Mouse (Mus musculus): ENCODE measurements around the gene Klhl29. TPM values are rescaled to one million over a fixed set of nuclear protein-coding genes. Genes with fewer than 3 reads are reported as not detected.

The Klhl29 gene
- polyA plus RNA-seq, 1 experiment from 2014 or later, result 0.35 TPM

- H3K9me3 ChIP-seq (ENCODE audit: control insufficient read depth, low read length), result no peaks in the 10 kb centered on the region
- H3K27me3 ChIP-seq (ENCODE audit: control insufficient read depth, insufficient read depth, low read depth, low read length), result no peaks in the 10 kb centered on the region
- H3K27ac ChIP-seq (ENCODE audit: low read length), result no peak overlapping the region
- H3K4me3 ChIP-seq (ENCODE audit: low read length), result no peak overlapping the region
- H3K36me3 ChIP-seq (ENCODE audit: control insufficient read depth, insufficient read depth, low read length), result no peaks in the 10 kb centered on the region
- peaks cover 23% of the 10 kb centered on the region for H3K4me1 ChIP-seq (replicated peaks; ENCODE audit: control insufficient read depth, insufficient read depth, low read length)
- 68% methylated on average over 3 of the region's 3 CpGs for WGBS
- no peak for ATAC-seq (ENCODE audit: low read depth)
- no peak overlapping the region for H3K4me2 ChIP-seq (ENCODE audit: low read depth, low read length)
- no peak overlapping the region for H3K9ac ChIP-seq (ENCODE audit: low read length)
Observed at GRCm38 (mm10) chr12:5270527-5270926, 105.0 kb downstream of the Klhl29 start.

GRCm38 (mm10) chr12:5269936-5270335 is 105.5 kb downstream of the Klhl29 start:
- 0 out of 2 replicates have a peak overlapping the region, but pooled peaks have one; percentile 4 for H3K27ac ChIP-seq (ENCODE audit: low read length)

GRCm38 (mm10) chr12:5269061-5269460 is 106.4 kb downstream of the Klhl29 start:
- WGBS, result 78% methylated on average over 7 of the region's 7 CpGs

More at GRCm38 (mm10) chr12:5269936-5270335, 105.5 kb downstream of the Klhl29 start:
- Histone ChIP-seq H3K9me3 (ENCODE audit: control insufficient read depth, low read length) (no peaks in the 10 kb centered on the region), H3K4me3 (ENCODE audit: low read length) (no peak overlapping the region), H3K36me3 (ENCODE audit: control insufficient read depth, insufficient read depth, low read length) (no peaks in the 10 kb centered on the region), H3K9ac (ENCODE audit: low read length) (no peak overlapping the region), H3K4me1 (replicated peaks; ENCODE audit: control insufficient read depth, insufficient read depth, low read length) (peaks cover 17% of the 10 kb centered on the region), H3K4me2 (ENCODE audit: low read depth, low read length) (no peak overlapping the region), H3K27me3 (ENCODE audit: control insufficient read depth, insufficient read depth, low read depth, low read length) (no peaks in the 10 kb centered on the region)
- WGBS, result 37% methylated on average over 9 of the region's 9 CpGs
- no peak for ATAC-seq (ENCODE audit: low read depth)

GRCm38 (mm10) chr12:5268188-5268612 is 107.3 kb downstream of the Klhl29 start:
- Histone ChIP-seq H3K9me3 (ENCODE audit: control insufficient read depth, low read length) (no peaks in the 10 kb centered on the region), H3K4me3 (ENCODE audit: low read length) (no peak overlapping the region), H3K9ac (ENCODE audit: low read length) (no peak overlapping the region; the same call in 1 of the 2 replicates), H3K27ac (ENCODE audit: low read length) (peak overlapping the region; percentile 74), H3K4me2 (ENCODE audit: low read depth, low read length) (0 out of 2 replicates have a peak overlapping the region, but pooled peaks have one; percentile 26), H3K36me3 (ENCODE audit: control insufficient read depth, insufficient read depth, low read length) (no peaks in the 10 kb centered on the region), H3K4me1 (replicated peaks; ENCODE audit: control insufficient read depth, insufficient read depth, low read length) (peaks cover 14% of the 10 kb centered on the region), H3K27me3 (ENCODE audit: control insufficient read depth, insufficient read depth, low read depth, low read length) (no peaks in the 10 kb centered on the region)
- WGBS, result 29% methylated on average over 9 of the region's 9 CpGs
- peak; percentile 80 for ATAC-seq (ENCODE audit: low read depth)

More at GRCm38 (mm10) chr12:5269061-5269460, 106.4 kb downstream of the Klhl29 start:
- peak overlapping the region; percentile 34; the same call in 1 of the 2 replicates for H3K27ac ChIP-seq (ENCODE audit: low read length)
- no peak overlapping the region for H3K4me2 ChIP-seq (ENCODE audit: low read depth, low read length)
- no peak overlapping the region for H3K4me3 ChIP-seq (ENCODE audit: low read length)
- H3K9ac ChIP-seq (ENCODE audit: low read length), result no peak overlapping the region
- no peaks in the 10 kb centered on the region for H3K36me3 ChIP-seq (ENCODE audit: control insufficient read depth, insufficient read depth, low read length)
- H3K4me1 ChIP-seq (replicated peaks; ENCODE audit: control insufficient read depth, insufficient read depth, low read length), result peaks cover 14% of the 10 kb centered on the region
- no peaks in the 10 kb centered on the region for H3K9me3 ChIP-seq (ENCODE audit: control insufficient read depth, low read length)
- ATAC-seq (ENCODE audit: low read depth), result no peak
- H3K27me3 ChIP-seq (ENCODE audit: control insufficient read depth, insufficient read depth, low read depth, low read length), result no peaks in the 10 kb centered on the region

GRCm38 (mm10) chr12:5267271-5268187 is 108.0 kb downstream of the Klhl29 start:
- Histone ChIP-seq H3K27ac (ENCODE audit: low read length) (peak overlapping the region; percentile 74), H3K4me3 (ENCODE audit: low read length) (no peak overlapping the region), H3K36me3 (ENCODE audit: control insufficient read depth, insufficient read depth, low read length) (no peaks in the 10 kb centered on the region), H3K4me1 (replicated peaks; ENCODE audit: control insufficient read depth, insufficient read depth, low read length) (peaks cover 11% of the 10 kb centered on the region), H3K9ac (ENCODE audit: low read length) (no peak overlapping the region), H3K9me3 (ENCODE audit: control insufficient read depth, low read length) (no peaks in the 10 kb centered on the region), H3K4me2 (ENCODE audit: low read depth, low read length) (no peak overlapping the region), H3K27me3 (ENCODE audit: control insufficient read depth, insufficient read depth, low read depth, low read length) (no peaks in the 10 kb centered on the region)
- 41% methylated on average over 9 of the region's 9 CpGs for WGBS
- peak; percentile 6 for ATAC-seq (ENCODE audit: low read depth)

- Histone ChIP-seq H3K27me3 (ENCODE audit: control insufficient read depth, insufficient read depth, low read depth, low read length) (no peaks in the 10 kb centered on the region), H3K4me3 (ENCODE audit: low read length) (no peak overlapping the region), H3K4me1 (replicated peaks; ENCODE audit: control insufficient read depth, insufficient read depth, low read length) (peaks cover 11% of the 10 kb centered on the region), H3K4me2 (ENCODE audit: low read depth, low read length) (no peak overlapping the region), H3K36me3 (ENCODE audit: control insufficient read depth, insufficient read depth, low read length) (no peaks in the 10 kb centered on the region), H3K27ac (ENCODE audit: low read length) (peak overlapping the region; percentile 74), H3K9ac (ENCODE audit: low read length) (no peak overlapping the region), H3K9me3 (ENCODE audit: control insufficient read depth, low read length) (no peaks in the 10 kb centered on the region)
- ATAC-seq (ENCODE audit: low read depth), result no peak
- WGBS, result 40% methylated on average over 4 of the region's 4 CpGs
Observed at GRCm38 (mm10) chr12:5266773-5267172, 108.7 kb downstream of the Klhl29 start.

GRCm38 (mm10) chr12:5261476-5261875 is 114.0 kb downstream of the Klhl29 start:
- no peak overlapping the region for H3K9ac ChIP-seq (ENCODE audit: low read length)
- no peaks in the 10 kb centered on the region for H3K9me3 ChIP-seq (ENCODE audit: control insufficient read depth, low read length)
- 52% methylated on average over 4 of the region's 4 CpGs for WGBS
- no peak overlapping the region for H3K4me2 ChIP-seq (ENCODE audit: low read depth, low read length)
- ATAC-seq (ENCODE audit: low read depth), result peak; percentile 38; the same call in 1 of the 2 replicates
- H3K36me3 ChIP-seq (ENCODE audit: control insufficient read depth, insufficient read depth, low read length), result no peaks in the 10 kb centered on the region
- H3K4me3 ChIP-seq (ENCODE audit: low read length), result no peak overlapping the region
- no peak overlapping the region for H3K27ac ChIP-seq (ENCODE audit: low read length)
- no peaks in the 10 kb centered on the region for H3K27me3 ChIP-seq (ENCODE audit: control insufficient read depth, insufficient read depth, low read depth, low read length)
- H3K4me1 ChIP-seq (replicated peaks; ENCODE audit: control insufficient read depth, insufficient read depth, low read length), result 0 out of 2 replicates have a peak, but pooled peaks cover under 1% of the 10 kb centered on the region

GRCm38 (mm10) chr12:5258779-5259178 is 116.7 kb downstream of the Klhl29 start:
- Histone ChIP-seq H3K4me2 (ENCODE audit: low read depth, low read length) (no peak overlapping the region), H3K4me1 (replicated peaks; ENCODE audit: control insufficient read depth, insufficient read depth, low read length) (0 out of 2 replicates have a peak, but pooled peaks cover 2% of the 10 kb centered on the region), H3K9ac (ENCODE audit: low read length) (no peak overlapping the region), H3K36me3 (ENCODE audit: control insufficient read depth, insufficient read depth, low read length) (no peaks in the 10 kb centered on the region), H3K27ac (ENCODE audit: low read length) (no peak overlapping the region), H3K9me3 (ENCODE audit: control insufficient read depth, low read length) (no peaks in the 10 kb centered on the region), H3K27me3 (ENCODE audit: control insufficient read depth, insufficient read depth, low read depth, low read length) (no peaks in the 10 kb centered on the region), H3K4me3 (ENCODE audit: low read length) (no peak overlapping the region)
- WGBS, result 85% methylated on average over 3 of the region's 3 CpGs
- no peak for ATAC-seq (ENCODE audit: low read depth)

GRCm38 (mm10) chr12:5257174-5257573 is 118.3 kb downstream of the Klhl29 start:
- Histone ChIP-seq H3K4me1 (replicated peaks; ENCODE audit: control insufficient read depth, insufficient read depth, low read length) (0 out of 2 replicates have a peak, but pooled peaks cover 2% of the 10 kb centered on the region), H3K36me3 (ENCODE audit: control insufficient read depth, insufficient read depth, low read length) (no peaks in the 10 kb centered on the region), H3K4me2 (ENCODE audit: low read depth, low read length) (no peak overlapping the region), H3K9me3 (ENCODE audit: control insufficient read depth, low read length) (no peaks in the 10 kb centered on the region), H3K27ac (ENCODE audit: low read length) (no peak overlapping the region), H3K4me3 (ENCODE audit: low read length) (no peak overlapping the region), H3K9ac (ENCODE audit: low read length) (no peak overlapping the region), H3K27me3 (ENCODE audit: control insufficient read depth, insufficient read depth, low read depth, low read length) (no peaks in the 10 kb centered on the region)
- WGBS, result 80% methylated on average over 4 of the region's 4 CpGs
- no peak for ATAC-seq (ENCODE audit: low read depth)
